Mouse (Mus musculus): ENCODE measurements at regions not wholly inside any gene's neighbourhood (a gene's known extent, or its start where the extent isn't known, plus 50 kb on each side); places are given as distances from the start of the nearest gene placed in this dataset.

DNA sequence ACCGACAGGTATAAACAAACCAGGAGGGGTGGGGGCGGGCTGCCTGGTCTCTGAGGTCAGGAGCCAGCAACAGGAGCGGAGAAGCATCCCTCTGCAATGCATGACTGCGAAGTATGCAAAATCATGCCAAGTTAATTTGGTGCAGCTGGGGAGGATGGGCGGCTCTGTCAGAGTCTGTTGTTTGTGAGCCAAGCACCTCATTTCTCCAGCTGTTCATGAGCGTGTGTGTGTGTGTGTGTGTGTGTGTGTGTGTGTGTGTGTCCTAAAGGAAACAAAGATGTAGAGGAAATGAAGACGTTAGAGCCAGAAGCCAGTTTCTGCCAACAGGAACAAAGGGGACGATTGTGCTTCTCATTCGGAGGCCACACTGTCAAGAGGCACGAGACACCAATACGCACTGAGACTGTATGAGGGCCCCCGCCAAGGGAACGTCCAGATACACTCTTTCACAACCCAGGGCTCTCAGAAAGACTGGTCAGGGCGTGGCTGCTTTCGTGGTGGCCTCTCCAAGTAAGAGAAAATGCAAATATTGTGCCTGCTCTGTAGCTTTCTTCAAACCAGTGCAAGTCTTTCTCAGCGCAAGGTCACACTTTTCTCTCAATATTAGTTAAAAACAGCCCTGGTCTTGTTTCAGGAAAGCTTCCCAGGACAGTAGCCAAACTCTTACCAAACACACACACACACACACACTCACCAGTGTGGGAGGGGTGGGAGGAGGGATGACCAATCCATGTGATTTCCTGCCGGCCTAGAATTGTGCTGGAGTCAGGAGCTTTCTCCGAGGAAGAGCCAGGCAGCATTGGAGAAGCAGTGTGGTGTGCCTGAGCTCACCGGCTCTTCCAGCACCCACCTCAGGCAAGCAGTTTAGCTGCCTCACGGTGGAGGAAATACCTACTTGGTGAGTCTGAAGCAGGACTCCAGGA, 80.8 kb downstream of the Vcpkmt start:
- 2% methylated on average over 20 of the region's 20 CpGs for WGBS
- Histone ChIP-seq H3K36me3 (ENCODE audit: insufficient read depth, low read length) (no peaks in the 10 kb centered on the region), H3K4me2 (replicated peaks; ENCODE audit: low read depth, low read length) (peak overlapping the region; percentile 52), H3K4me1 (ENCODE audit: insufficient read depth, low read depth, low read length) (peaks cover 23% of the 10 kb centered on the region), H3K27me3 (replicated peaks; ENCODE audit: insufficient read depth, low read length) (no peaks in the 10 kb centered on the region), H3K4me3 (ENCODE audit: low read depth, low read length) (0 out of 2 replicates have a peak overlapping the region, but pooled peaks have one; percentile 10), H3K9me3 (ENCODE audit: low read length) (no peaks in the 10 kb centered on the region), H3K27ac (ENCODE audit: low read length) (peak overlapping the region; percentile 96), H3K9ac (replicated peaks; ENCODE audit: low read depth) (peak overlapping the region; percentile 27; the same call in 1 of the 2 replicates)
- TF ChIP-seq CTCF (IDR thresholded peaks at IDR 0.05) (no peak), EP300 (IDR thresholded peaks at IDR 0.05) (peak; percentile 89; the same call in 1 of the 2 replicates)
- ATAC-seq (peak; percentile 91), DNase-seq (ENCODE audit: low spot score) (peak; percentile 97)

DNA sequence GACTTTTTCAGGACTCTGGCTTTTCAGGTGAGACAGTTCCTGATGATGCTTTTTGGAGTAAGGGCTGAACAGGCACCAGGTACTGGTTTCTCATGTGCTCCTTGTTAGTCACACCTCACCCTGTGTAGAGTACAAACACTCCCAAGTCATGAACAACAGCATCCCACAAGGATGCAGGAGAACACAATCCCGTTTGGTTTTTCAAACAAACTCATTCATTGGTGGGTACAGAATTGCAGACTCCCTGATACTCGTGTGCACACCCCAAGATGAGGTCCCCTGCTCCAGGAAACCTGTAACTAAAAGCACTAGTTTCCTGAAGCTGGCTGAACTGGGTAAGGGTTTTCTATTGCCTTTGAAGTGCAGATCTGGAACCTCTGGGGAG, 81.5 kb downstream of the Vcpkmt start:
- Histone ChIP-seq H3K36me3 (ENCODE audit: insufficient read depth, low read length) (no peaks in the 10 kb centered on the region), H3K4me1 (ENCODE audit: insufficient read depth, low read depth, low read length) (peaks cover 24% of the 10 kb centered on the region), H3K27ac (ENCODE audit: low read length) (peak overlapping the region; percentile 96), H3K27me3 (replicated peaks; ENCODE audit: insufficient read depth, low read length) (no peaks in the 10 kb centered on the region), H3K9me3 (ENCODE audit: low read length) (no peaks in the 10 kb centered on the region), H3K4me2 (replicated peaks; ENCODE audit: low read depth, low read length) (peak overlapping the region; percentile 52; the same call in 1 of the 2 replicates), H3K4me3 (ENCODE audit: low read depth, low read length) (no peak overlapping the region), H3K9ac (replicated peaks; ENCODE audit: low read depth) (no peak overlapping the region)
- TF ChIP-seq EP300 (IDR thresholded peaks at IDR 0.05): no peak
- no peak for TF ChIP-seq CTCF (IDR thresholded peaks at IDR 0.05)
- WGBS: 18% methylated on average over 2 of the region's 2 CpGs
- ATAC-seq (no peak), DNase-seq (ENCODE audit: low spot score) (no peak)

DNA sequence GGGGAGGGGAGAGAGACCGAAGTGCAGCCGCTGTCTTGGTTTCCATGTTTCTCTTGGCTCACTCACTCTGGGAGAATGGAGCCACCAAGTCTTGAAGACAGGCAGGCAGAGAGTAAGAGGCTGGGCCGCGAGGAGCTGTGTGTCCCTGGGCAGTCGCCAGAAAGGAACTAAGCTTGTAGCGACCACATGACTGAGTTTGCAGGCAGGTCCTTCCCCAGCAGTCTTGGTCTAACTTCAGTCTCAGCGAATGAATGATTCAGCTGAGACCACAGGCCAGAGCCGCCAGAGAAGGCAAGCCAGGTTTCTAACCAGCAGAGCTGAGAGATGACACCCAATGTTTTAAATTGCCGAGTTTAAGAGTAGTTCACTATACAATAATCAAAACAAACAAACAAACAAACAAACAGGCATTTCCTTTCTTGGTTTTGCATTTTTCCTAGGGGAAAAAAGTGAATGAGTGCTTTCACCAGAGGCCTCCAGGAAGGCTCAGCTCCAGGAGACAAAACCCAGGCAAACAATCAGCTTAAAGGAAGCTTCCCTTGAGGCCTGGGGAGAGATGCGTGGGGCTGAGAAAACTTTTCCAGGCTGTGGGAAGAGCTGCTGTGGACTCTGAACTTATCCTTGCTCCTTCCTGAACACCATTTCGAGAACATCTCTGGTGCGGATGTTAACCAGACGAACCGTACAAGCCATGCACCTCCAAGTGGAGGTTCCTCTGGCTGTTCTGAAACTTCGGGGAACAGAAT, 82.1 kb downstream of the Vcpkmt start:
- TF ChIP-seq EP300 (IDR thresholded peaks at IDR 0.05) (no peak), CTCF (IDR thresholded peaks at IDR 0.05) (no peak)
- H3K4me2 ChIP-seq (replicated peaks; ENCODE audit: low read depth, low read length): no peak overlapping the region

DNA sequence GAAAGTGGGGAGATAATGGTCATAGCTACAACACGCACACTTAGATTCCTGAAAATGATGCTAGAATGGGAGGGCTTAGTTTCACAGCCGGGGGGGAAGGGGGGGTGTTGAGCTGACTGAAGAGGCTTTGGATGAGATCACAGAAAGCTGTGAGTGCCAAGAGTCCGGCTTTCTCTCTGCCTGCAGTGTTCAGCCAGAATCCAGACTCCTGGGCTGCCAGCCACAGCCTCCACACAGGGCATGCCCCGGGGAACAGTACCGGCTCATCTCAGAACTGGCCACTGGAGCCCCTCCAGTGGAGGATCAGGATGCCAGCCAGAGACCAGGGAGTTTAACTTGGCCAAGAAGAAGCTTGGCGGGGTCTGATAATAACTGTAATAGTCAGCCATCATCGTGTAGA, 85.7 kb downstream of the Vcpkmt start:
- H3K36me3 ChIP-seq (ENCODE audit: insufficient read depth, low read length): no peaks in the 10 kb centered on the region
- no peaks in the 10 kb centered on the region for H3K27me3 ChIP-seq (replicated peaks; ENCODE audit: insufficient read depth, low read length)
- H3K27ac ChIP-seq (ENCODE audit: low read length): peak overlapping the region; percentile 76; the same call in 1 of the 2 replicates
- ATAC-seq (peak; percentile 61), DNase-seq (ENCODE audit: low spot score) (peak; percentile 92)
- H3K4me2 ChIP-seq (replicated peaks; ENCODE audit: low read depth, low read length): no peak overlapping the region
- WGBS: 44% methylated on average over 7 of the region's 7 CpGs
- H3K4me1 ChIP-seq (ENCODE audit: insufficient read depth, low read depth, low read length): peaks cover 37% of the 10 kb centered on the region
- H3K9ac ChIP-seq (replicated peaks; ENCODE audit: low read depth): no peak overlapping the region
- TF ChIP-seq CTCF (IDR thresholded peaks at IDR 0.05) (no peak), EP300 (IDR thresholded peaks at IDR 0.05) (no peak)
- H3K9me3 ChIP-seq (ENCODE audit: low read length): no peaks in the 10 kb centered on the region
- no peak overlapping the region for H3K4me3 ChIP-seq (ENCODE audit: low read depth, low read length)

More for the DNA sequence above, 82.1 kb downstream of the Vcpkmt start:
- H3K9me3 ChIP-seq (ENCODE audit: low read length): no peaks in the 10 kb centered on the region
- H3K4me3 ChIP-seq (ENCODE audit: low read depth, low read length): no peak overlapping the region
- no peak for ATAC-seq
- no peaks in the 10 kb centered on the region for H3K36me3 ChIP-seq (ENCODE audit: insufficient read depth, low read length)
- H3K9ac ChIP-seq (replicated peaks; ENCODE audit: low read depth): no peak overlapping the region
- 47% methylated on average over 15 of the region's 15 CpGs for WGBS
- DNase-seq (ENCODE audit: low spot score): peak; percentile 67
- no peaks in the 10 kb centered on the region for H3K27me3 ChIP-seq (replicated peaks; ENCODE audit: insufficient read depth, low read length)
- H3K4me1 ChIP-seq (ENCODE audit: insufficient read depth, low read depth, low read length): peaks cover 29% of the 10 kb centered on the region
- peak overlapping the region; percentile 96 for H3K27ac ChIP-seq (ENCODE audit: low read length)

DNA sequence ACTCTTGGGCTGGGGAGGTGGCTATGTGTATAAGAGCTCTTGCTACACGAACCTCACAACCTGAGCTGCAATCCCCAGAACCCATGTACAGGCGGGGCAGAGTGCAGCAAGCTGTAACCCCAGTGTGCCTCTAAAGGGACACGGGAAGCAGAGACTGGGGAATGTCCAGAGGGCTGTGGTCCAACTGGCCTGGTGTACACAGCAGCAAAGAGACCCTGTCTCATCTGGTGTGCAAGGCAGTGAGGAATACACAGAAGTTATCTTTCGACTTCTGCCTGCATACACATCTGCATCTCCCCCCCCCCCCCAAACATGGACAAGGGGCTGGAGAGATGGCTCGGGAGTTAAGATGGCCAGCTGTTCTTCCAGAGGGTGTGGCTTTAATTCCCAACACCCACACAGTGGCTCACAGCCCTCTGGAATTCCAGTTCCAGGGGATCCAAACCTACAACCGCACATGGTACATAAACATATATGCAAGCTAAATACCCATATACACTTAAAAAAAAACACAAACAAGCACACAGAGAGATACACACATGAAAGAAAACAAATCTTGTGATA, 86.4 kb downstream of the Vcpkmt start:
- WGBS: 54% methylated on average over 6 of the region's 6 CpGs
- peaks cover 37% of the 10 kb centered on the region for H3K4me1 ChIP-seq (ENCODE audit: insufficient read depth, low read depth, low read length)
- H3K27ac ChIP-seq (ENCODE audit: low read length): peak overlapping the region; percentile 76
- no peaks in the 10 kb centered on the region for H3K36me3 ChIP-seq (ENCODE audit: insufficient read depth, low read length)
- H3K4me2 ChIP-seq (replicated peaks; ENCODE audit: low read depth, low read length): no peak overlapping the region
- TF ChIP-seq EP300 (IDR thresholded peaks at IDR 0.05) (no peak), CTCF (IDR thresholded peaks at IDR 0.05) (no peak)
- ATAC-seq: no peak
- DNase-seq (ENCODE audit: low spot score): no peak
- H3K9me3 ChIP-seq (ENCODE audit: low read length): no peaks in the 10 kb centered on the region
- no peak overlapping the region for H3K9ac ChIP-seq (replicated peaks; ENCODE audit: low read depth)
- no peak overlapping the region for H3K4me3 ChIP-seq (ENCODE audit: low read depth, low read length)
- H3K27me3 ChIP-seq (replicated peaks; ENCODE audit: insufficient read depth, low read length): no peaks in the 10 kb centered on the region

DNA sequence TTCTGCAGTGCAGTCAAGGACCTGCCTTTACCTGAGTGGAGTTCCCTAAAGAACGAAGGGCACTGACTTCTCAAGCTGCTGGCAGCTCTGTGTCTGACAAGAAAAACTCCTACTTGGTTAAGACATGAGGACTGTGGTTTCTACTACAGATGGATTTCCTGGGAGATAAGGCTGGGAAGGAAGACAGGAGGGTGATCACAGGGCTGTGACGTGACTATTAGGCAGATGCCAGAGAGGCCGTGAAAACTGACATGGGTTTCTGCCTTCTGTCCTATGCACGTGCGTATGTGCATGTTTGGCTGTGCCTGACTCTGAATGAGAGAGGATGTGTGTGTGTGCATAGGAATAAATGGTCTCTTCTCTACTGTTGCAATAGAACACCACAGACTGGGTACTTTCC, 87.1 kb downstream of the Vcpkmt start:
- Histone ChIP-seq H3K27ac (ENCODE audit: low read length) (peak overlapping the region; percentile 76), H3K4me1 (ENCODE audit: insufficient read depth, low read depth, low read length) (peaks cover 31% of the 10 kb centered on the region), H3K27me3 (replicated peaks; ENCODE audit: insufficient read depth, low read length) (no peaks in the 10 kb centered on the region), H3K36me3 (ENCODE audit: insufficient read depth, low read length) (no peaks in the 10 kb centered on the region), H3K9me3 (ENCODE audit: low read length) (no peaks in the 10 kb centered on the region), H3K4me2 (replicated peaks; ENCODE audit: low read depth, low read length) (no peak overlapping the region), H3K4me3 (ENCODE audit: low read depth, low read length) (no peak overlapping the region), H3K9ac (replicated peaks; ENCODE audit: low read depth) (no peak overlapping the region)
- no peak for TF ChIP-seq CTCF (IDR thresholded peaks at IDR 0.05)
- no peak for TF ChIP-seq EP300 (IDR thresholded peaks at IDR 0.05)
- DNase-seq (ENCODE audit: low spot score) (no peak), ATAC-seq (no peak)
- WGBS: 66% methylated on average over 5 of the region's 5 CpGs
